Mouse (Mus musculus) ovary, adult 18-20 months (tissue): ENCODE results near the gene Dennd1b.

ENCODE experiments used
- DNase-seq: peaks from one replicate; pipeline ENCODE4 v3.0.0; 2022; ENCODE audit warnings: low spot score, mixed read lengths

Dennd1b gene

DNA sequence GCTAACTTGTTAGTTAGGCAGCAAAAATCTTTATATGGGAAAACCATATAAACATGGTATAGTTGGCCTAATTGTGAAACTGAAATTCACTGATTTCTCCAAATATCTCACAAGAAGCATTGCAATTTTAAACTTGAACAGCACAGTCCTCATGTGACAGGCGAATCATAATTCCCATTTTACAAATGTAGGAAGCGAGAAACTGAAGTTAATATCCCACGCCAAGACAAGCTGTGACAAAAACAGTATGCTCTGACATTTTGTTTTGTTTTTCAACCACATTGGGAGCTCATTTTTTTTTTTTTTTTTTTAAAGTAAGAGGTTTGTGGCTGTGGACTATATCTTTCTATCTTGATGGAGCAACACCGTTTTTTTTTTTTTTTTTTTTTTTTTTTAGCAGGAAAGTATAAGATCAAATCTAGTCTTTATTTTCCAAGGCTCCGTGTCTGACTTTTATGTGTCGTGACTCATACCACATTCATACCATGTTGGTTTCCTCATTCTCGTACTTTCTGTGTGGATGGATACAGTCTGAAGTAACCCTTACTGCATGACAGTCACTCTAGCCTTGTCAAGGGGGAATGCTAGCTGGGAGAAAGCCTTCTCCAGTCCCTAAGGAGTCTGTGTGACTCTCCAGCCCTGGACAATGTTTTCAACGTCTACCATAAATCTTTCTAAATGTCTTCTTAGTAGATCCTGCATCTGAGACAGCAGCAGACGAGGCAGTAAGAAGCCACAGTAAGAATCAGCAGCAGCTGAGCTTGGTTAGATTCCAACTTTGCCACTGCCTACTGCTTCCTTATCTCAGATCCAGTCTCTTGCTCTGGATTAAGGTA lies 751 bp upstream of the Dennd1b start:
- no peak for DNase-seq

DNA sequence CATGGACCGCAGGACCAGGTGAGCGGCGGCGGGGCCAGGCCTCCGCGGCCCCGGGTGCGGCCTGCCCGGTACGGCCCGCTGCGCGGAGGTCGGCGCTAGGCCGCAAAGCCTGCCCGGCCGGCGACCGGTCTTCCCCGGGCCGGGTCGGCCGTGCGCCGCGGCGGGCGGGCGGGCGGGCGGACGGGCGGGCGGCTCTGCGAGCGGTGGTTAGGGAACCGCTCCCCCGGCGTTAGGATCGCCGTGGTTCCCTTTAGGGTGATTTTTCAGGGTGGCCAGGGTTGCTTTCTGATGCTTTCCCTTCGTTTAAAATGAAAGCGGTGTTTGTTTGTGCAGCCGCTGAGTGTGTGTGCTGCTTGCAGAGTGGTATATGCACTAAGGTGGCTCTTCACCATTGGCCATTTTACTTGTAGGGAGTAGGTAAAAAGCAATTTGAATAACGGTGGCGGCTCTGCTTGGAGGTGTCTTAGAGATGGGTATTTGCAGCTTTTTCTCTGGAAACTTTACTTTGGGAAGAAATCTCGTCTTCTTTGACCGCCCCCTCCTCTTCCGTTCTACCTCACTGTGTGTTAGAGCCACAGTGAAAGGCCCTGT lies 728 bp downstream of the Dennd1b start:
- DNase-seq, result no peak

DNA sequence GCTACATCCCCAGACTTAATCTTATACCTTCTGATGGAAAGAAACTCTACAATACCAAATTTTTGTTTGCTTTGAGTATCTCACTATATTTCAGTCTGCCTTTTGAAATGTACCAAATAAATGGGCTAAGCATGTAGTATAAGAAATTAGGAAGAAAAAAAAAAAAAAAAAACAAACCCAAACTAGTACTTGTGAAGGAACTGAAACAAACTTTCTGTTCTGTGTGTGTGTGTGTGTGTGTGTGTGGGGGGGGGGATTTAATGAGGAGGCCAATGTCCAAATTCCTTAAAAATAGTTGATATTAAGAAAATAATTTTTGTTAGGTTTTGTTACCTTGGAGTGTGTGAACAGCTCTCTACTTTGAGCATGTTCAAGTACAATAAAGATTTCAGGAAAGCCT lies 1.8 kb downstream of the Dennd1b start:
- no peak for DNase-seq

DNA sequence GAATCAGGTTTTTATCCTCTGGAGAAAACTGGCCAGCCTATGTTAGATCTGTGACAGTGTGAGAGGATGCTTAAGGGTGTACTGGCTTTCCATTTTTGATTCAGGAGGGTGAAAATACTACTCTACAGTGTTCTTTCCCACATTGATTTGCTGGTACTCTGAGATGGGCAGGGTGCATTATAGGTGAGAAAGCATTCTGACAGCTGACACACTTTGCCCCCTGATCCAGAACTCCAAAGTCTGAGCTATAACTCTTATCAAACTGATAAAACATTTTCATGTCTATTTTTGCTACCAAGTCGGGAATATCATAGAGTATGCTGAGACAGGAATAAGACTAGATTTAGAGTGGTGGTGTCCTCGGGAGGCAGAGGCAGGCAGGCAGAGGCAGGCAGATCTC lies 2.3 kb downstream of the Dennd1b start:
- DNase-seq, result no peak

DNA sequence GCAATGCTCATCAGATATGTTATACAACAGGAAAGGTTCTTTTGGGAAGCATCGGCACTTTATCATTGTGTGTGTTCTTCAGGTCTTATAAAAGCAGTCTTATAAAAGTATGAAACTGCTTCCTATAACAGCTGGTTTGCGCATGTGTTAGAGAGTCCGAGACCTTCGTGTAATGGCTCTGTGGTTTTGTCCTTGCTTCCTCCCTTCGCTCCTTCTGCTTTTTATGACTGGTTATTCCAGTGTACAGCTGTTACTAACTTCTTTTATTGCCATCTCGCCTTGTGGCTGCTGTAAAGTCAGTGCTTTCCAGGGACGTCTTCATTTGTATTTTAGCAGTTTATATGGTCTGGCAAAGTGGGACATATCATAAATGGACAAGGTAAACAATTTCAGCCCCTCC lies 4.2 kb downstream of the Dennd1b start:
- no peak for DNase-seq

DNA sequence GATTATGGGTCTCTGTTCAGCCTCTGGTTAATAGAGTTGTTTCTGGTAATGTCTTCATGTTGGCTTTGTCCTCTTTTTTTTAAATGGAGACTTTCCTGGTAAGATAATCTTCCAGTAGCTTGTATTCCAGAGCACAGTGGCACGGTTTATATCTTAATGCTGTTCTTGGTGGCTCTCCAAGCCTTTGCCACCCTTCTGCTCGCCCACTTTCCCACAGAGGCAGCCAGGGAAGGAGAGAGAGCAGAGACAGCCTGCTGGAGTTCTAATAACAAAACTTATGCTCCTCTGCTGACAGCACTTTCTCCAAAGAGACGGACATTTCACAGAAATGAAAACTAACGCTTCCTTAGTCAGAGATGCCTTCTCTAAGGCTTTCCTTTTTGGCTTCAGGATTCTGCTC lies 6.8 kb downstream of the Dennd1b start:
- DNase-seq, result no peak

DNA sequence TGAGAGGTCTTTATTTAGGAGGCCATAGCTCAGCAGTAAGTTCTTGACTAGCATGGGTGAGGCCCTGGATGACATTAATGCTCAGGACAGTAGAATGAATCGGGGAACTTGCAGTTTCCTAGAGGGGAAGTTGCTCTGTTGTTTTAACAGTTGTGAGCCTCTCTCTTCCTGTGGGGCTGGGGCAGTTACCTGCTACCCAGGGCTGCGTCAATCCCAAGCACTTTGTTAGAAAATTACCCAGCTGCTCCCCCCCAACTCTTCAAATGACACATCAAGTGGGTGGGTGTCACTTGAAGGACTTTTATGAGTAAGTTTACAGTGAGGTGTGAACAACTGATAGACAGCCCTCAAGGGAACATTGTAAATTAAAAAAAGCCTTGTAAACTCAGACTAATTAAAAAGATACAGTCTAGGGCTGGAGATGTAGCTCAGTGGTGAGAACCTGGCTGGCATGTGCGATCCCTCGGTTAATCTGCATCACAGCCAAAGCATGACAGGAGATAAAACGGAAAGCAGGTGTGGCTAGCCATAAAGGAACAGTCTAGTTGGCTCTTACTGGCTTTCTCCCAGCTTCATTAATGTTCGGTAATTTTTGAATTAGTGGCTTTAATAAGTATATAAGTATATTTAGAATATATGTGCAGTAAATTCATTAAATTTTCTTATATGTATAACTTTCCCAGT lies 10.4 kb downstream of the Dennd1b start:
- no peak for DNase-seq

DNA sequence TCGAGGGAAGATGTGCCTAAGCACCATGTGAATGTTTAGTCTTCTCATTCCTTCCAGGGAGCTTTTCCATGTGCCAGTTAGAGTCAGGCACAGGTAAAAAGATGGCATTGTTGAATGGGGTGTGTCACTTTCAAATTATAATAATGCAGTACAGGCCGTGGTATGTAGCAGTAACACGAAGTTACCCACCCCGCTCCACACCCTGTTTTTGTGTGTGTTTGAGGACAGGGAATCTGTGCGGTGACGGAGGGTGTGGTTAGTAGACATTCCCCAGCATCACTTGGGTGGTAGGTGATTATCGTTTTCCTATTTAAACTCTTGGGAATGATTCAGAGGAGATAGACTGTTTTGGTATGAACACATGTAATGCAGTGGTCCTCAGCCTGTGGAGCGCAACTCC lies 11.6 kb downstream of the Dennd1b start:
- no peak for DNase-seq

DNA sequence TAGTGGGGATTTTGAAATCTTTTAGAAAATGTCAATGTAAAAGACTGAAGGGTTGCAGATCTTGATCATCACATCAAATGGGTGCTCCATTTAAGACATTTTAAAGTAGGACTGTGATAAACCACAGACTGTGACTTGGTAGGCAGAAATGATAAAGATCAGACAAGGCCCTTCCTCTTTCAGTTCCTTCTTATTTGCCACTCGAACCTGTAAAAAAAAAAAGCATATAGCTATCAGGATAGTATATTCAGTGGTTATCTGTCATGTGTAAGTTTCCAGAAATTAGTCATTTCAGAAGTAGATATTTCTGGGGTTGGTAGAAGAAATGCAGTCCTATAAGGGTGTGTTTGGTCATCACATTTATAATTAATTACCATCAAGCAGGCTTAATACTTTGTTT lies 12.7 kb downstream of the Dennd1b start:
- no peak for DNase-seq

DNA sequence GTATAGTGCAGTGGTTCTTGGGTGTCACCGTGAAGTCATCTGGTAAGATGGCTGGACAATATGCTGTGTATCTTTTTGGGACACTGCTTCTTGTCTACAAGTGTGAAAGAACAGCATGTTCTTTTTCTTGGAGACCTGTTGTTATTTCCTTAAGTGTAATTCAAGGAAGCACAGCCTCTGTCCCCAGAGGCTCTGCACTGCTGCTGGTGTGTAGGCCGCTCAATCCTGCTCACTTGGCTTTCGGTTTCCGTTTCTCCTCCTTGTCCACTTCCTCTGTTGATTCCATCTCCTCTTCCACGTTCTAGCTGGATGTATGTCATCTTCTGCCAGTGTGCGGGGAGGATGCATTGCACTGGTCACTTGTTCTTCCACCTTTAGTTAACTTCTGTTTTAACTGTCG lies 19.0 kb downstream of the Dennd1b start:
- no peak for DNase-seq

DNA sequence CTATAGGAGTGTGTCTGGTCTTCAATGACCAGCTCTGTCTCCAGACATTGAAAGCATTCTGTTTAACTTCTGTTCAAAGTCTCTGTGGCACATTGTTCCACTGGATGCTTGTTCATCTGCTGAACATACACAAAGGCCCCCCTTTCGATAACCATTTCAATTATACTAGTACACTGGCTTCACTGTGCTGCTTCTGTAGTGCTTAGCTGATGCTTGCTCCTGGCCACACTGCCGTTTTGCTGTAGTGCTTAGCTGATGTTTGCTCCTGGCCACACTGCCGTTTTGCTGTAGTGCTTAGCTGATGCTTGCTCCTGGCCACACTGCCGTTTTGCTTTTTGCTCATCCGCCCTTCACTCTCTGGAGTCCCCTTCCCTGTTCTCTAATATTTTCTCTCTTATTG lies 19.4 kb downstream of the Dennd1b start:
- DNase-seq, result no peak

DNA sequence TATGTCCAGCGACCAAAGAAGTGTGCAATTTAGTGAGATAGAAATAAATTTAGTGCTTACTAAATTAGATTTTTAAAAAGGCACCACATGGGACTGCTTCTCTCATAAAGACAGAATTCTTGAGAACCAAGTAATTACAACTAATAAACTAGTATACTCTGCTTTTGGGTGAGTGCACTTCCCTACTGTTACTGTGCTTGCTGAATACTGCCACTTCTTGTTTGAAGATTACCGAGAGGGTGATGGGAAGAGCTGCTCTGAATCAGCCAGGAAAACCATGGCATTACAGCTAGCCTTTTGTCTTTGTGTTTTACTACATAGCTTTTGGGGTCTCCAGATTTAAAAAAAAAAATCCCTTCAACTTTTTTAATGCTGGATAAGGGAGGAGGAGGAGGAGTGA lies 19.8 kb downstream of the Dennd1b start:
- DNase-seq, result no peak

DNA sequence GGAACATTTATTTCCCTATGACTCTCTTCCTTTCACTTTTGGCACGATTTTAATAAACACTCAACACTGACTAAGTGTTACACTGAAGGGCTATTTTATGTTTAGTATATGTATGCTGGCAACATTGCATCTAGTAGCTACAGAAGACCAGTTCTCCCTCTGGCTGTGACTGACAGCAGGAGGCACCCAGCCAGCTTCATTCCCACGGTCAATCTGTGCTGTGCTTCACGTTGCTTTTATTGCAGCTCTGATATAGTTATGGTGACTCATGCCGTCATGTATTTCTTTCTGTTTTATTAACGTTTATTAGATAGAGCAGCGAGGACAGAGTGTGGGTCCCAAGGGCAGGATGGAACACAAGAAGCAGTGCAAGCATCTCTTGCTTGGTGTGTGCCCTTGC lies 20.2 kb downstream of the Dennd1b start:
- DNase-seq, result no peak

DNA sequence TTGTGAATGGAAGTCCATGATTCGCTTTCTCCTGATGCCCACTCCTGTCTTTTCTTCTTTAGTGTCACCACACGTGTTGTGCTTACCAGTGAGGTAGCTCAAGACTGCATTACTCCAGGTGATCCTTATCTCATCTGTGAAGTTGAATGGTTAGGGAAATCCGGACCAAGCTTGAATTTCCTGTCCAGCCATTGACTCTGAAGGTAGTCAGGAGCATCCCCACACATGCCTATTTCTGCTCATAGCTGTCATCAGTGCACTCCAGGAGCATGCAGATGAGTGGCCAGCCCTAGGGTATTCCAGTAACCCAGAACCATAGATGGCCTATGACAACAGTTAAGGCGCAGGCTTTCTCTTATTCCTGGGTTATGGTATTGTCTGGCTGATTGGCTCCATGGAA lies 20.9 kb downstream of the Dennd1b start:
- no peak for DNase-seq

DNA sequence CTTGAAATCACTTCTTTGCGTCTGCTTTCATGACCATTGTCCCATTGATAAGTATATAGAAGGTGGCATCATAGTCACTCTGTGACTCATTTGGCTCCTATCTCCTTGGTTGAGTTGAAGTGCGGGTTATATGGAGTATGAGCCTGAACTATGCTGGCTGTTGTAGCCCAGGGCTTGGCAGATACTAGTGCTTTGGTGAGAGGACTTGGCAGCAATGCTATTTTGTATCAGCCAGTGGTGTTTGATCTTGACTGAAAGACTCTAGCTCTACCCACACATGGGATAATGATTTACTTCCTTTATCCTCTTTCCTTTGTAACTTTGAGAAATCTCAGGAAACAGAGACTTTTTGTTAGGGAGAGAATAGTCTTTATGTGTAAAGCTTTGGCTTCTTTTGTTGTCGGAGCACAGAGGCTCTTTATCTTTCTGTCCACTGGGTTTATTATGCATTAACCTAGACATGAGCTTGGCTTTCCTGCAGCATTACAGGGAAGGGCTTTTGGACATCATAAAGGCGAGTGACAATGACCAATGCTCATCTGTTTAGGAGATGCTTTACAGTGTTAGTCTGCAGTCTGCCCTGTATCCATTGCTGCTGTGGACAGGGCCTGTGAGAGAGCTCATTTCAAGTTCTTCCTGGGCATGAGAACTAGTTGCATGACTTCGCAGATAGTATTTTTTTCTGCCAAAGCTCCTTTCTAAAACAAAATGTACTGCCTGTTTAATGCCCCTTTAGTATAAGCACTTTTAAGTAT lies 29.3 kb downstream of the Dennd1b start:
- DNase-seq, result no peak

DNA sequence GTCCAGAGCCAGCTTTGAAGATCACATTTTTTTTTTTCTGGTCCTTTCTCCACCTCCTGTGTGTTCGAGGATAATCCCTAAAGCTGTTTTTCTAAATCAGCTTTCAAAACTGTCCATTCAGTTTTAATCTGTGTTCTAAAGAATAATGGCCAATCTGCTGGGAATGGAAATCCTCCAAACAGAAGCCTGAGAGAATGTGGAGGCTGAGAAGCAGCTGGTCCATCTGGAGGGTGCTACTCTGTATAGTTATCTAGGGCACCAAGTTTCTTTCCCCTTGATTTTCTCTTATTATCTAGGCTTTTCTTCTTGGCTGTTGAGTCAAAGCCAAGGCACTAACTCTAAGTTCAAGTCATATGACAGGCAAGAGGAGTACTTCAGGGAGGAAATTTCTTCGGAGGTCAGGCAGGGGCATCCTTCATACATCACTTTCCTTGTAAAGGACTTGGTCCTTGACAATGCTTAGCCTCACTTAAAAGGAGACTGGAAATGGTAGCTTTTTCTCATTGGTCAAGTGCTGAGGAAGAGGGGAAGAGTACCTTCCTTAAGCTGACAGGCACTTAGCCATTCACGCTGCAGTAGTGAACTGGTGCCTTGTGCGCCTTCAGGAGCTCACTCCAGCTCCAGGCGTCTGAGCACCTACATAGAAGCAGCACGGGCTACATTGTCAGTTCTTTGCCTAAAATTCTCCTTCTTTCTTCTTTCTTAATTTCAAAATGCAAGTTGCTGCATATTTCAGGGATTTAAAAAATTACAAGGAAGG lies 32.6 kb downstream of the Dennd1b start:
- DNase-seq, result no peak

DNA sequence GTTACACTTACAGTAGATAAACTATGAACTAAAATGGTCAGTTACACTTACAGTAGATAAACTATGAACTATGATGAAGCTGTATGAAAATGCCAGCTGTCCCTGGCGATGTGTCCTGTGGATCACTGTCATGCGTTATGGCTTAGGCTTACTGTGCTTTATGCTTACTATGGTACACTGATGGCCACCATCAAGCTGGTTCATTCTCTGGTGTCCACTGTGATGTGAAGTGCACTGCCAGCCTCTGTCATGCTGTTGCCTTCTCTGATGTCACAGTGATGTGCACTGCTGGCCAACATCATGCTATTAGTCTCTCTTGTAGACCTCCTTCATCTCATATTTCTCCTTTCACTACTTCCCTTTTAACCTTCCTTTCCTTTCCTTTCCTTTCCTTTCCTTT lies 33.4 kb downstream of the Dennd1b start:
- DNase-seq, result no peak

DNA sequence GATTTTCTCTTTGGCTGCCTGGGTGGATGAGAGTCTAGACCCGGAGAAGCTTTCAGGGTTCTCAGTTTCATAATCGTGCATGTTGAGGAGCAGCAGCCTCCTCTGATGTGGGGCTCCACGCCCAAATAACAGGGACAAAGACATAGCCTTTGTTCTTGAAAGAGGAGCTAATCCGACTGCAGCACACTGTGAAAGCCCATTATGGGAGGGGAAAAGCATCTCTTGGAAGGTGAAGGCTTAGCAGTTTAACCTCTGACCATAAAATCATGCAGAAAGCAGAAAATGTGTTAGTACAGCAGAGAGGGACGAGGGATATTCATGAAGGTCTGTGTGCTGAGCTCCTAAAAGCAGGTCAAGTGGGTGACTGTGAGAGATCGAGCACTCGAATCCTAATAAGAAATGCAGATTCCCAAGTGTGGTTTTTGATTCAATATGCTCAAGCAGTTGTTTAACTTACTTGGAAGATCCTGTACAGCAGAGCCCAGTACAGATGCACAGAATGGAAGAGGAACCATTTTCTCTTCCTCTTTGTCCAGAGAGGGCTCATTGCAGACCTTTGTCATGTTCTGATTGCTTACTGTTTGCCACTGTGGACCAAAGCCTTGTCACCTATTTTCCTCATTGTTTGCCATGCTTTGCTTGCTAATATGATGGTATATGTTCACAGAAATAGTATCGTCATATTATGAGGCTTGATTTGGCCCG lies 37.6 kb downstream of the Dennd1b start:
- no peak for DNase-seq

DNA sequence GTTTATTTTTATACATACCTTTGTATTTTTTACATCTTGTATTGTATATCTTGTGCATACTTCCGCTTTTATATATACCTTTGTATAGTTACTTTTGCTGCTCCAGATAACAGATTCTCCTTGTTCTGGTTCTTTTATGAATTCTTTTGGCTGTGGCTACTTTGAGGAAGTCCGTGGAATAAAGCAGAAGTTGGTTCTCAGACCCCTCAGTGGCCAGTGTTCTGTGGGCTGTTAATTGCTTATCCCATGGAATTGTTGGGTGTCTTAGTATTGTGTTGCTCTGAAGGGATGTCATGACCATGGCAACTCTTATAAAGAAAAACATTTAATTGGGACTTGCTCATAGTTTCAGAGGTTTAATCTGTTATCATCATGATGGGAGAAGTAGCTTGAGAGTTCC lies 40.3 kb downstream of the Dennd1b start:
- no peak for DNase-seq

DNA sequence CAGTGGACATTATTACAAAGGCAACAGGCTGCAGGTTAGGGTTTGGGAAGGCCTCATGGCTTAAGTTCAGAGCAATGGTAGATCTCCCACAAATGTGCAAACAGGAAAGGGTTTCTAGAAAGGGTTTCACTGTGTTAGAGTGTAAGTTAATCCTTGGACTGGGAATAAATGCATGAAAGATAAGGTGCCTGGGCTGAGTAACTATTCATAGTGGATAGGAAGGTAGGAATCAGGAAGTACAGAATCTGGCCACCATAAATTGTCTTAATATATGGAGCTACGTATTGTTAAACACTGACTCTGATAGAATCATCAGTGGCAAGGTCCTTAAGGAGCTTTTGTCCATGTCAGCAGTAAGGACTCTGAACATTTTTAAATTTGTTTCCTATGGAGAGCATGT lies 42.8 kb downstream of the Dennd1b start:
- DNase-seq, result no peak

DNA sequence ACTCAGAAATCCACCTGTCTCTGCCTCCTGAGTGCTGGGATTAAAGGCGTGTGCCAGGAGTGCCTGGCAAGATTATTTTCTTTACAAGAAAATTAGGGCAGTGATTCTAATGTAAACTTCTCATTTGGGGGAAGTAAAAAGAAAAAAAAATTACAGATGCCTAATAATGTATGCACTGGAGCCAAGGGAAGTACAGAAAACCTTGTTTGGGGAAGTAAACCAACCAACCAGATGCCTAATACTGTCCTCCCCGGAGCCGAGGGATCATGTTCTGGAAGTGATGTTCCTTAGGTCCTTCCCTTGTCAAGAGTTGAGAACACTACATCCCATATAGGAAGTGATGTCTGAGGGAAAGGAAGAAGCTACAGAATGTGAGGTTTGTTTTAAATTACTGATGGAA lies 44.2 kb downstream of the Dennd1b start:
- DNase-seq, result no peak
